Mouse (Mus musculus): ENCODE data around the gene Cyth1.

Gene Cyth1

DNA sequence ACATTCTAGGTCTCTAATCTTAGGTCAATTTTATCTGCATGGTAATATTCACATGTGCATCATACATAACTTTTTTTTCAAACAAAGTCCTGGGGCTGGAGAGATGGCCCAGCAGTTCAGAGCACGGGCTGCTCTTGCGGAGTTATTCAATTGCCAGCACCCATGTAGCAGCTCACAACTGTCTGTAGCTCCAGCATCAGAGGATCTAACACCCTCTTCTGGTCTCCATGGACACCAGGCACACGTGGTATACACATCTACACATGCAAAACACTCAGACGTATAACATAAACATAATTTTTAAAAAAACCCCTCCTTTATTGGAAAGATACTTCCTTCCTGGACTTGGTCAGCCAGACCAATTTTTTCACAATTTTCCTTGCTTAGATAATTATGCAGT is 89.6 kb downstream of the Cyth1 start:
- no peak for DNase-seq (ENCODE audit: low read depth, low spot score)

DNA sequence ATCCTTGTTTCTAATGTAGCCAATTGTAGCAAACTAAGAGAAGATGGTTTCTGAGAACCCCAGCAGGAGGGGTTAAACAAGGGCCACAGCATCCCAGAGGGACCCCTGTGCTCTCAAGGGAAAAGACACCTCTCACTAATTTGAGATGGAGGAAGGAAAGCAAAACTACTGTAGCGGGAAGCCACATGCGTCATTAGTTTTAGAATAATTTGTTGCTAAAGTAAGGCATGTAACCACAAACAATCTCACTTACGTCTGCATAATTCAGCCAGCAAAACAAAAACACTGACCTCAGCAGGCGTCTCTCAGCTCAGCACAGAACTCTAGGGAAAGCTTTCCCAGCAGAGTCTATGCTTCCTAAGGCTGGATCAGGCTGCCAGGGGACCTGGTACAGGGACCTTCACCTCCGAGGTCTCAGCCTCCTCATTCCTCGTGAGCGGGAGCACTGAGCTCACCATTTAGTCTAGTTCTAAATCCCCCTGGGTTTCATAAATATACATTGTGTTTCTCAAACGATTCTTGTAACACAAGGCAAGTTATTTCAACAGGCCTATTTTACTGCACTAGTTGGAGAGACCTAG is 91.8 kb downstream of the Cyth1 start:
- DNase-seq (ENCODE audit: low read depth, low spot score) = no peak

DNA sequence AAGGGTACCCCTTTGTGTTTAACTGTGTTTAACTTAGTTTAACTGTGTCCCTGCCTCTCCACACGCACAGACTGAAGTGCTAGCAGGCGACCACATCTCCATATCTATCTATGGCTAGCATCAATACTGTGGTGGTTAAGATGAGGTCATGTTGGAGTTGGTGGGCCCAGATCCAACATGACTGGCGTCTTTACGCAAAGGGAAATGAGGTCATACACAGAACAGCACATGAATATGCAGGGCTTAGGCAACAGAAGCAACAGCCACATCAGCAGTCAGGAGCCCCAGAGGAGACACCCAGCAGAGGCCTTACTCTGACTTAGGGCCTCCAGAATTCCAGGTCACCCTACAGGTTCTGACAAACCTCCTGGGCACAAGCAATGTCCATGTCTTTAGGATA is 95.4 kb downstream of the Cyth1 start:
- DNase-seq (ENCODE audit: low read depth, low spot score) = peak; percentile 38

DNA sequence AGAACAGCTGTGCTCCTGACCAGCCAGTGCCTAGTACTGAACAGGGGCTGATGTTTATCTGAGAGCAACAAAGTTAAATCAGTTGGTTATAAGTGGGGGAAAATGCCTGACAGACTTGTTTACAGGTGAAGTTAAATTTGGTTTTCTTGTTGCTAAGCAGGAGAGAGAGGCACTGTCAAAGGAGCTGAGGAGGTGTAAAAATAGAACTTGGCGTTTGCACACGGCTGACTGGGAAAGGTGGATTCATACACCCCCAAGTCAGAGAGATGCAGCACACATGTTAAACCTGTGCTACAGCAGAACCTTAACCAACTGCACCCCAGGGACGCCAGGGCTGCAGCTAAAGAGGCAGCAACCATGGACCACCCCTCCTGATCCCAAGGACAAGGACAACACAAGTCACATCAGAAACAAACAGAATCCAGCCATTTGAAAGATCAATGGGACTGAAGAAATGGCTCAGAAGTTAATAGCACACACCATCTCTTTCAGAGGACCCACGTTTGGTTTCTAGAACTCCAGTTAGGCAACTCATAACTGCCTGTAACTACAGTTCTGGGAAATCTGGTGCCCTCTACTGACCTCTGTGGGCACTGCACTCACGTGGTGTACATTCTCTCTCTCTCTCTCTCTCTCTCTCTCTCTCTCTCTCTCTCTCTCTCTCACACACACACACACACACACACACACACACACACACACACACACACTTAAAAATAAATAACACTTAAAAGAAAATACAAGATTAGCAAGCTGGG is 96.8 kb downstream of the Cyth1 start:
- peak; percentile 36 for DNase-seq (ENCODE audit: low read depth, low spot score)

DNA sequence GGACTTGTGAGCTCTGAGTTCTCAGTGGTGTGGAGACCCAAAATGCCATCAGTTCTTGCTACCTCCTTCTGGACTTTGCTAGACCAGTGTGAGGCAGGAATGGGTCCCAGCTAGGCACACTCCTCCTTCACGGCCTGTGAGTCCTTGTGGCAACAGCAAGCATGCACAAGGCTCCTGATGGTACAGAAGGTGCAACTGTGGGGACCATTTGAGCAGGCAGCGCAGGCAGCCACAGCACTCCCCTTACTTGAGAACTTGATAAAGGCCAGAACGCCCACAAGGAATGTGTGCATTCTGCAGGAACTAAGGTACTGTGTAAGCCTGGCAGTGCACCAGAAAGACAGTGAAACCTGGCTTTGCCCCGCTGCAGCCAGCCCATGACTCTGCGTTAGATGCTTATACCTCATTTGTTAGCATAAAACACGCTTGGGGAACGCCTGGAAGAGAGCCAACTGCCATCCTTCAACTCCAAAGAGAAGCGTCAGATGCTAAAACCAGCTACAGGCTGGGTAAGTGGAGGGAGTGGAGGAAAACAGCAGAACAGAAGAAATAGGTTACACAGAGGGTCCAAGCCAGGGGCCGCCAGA is 98.2 kb downstream of the Cyth1 start:
- no peak for DNase-seq (ENCODE audit: low read depth, low spot score)

DNA sequence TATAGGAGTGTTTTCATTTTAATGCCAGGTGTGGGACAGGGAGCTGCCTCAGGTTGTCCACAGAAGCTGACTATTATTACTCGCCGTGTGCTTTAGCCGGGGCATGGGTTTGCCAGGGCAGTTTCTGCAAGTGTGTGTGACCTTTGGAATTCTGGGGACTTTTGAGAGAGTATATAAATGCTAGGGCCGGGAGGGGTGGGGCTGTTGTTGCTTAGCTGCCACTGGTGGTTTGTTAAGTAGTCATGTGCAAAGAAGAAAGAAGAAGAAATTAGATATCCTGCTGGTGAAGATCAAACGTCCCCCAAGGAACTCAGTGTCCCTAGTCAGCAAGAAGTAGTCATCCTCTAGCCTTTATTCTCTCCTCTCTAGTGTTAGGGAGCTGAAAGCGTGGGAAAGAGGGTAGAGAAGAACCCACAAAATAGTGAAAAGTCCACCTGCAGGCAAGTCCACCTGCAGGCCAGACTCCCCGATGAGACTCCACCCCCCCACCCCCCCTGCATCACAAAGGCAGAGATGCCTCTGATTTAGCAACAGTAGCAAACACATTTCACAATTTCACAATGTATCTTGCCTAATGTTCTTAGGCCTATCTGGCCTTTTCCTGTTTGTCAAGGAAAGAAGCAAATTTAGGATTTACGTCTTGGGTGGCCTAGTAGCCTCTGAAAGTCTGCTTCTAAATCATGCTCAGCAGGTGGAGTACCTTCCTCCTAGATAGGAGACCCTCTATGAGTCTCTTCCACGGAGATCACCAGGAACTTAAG is 100.3 kb downstream of the Cyth1 start:
- DNase-seq (ENCODE audit: low read depth, low spot score) = peak; percentile 58

DNA sequence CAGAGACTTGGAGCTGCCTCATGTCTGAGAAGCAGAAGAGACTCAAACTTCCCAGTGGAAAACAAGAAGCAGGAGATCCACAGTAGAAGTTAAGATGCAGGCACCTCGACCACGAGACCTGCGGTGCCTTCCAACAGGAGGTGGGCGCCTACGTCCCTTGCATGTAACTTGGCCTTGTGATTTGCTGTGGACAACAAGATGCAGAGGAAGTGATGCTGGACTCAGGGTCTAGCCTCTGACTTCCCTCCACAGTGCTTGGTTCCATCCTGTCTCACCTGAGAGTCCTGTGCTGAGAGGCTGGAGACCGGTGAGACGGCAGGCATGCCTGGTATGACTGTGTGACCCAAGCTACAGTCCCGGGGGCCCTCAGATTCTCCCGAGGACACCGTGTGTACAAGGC is 101.9 kb downstream of the Cyth1 start:
- peak; percentile 64 for DNase-seq (ENCODE audit: low read depth, low spot score)

DNA sequence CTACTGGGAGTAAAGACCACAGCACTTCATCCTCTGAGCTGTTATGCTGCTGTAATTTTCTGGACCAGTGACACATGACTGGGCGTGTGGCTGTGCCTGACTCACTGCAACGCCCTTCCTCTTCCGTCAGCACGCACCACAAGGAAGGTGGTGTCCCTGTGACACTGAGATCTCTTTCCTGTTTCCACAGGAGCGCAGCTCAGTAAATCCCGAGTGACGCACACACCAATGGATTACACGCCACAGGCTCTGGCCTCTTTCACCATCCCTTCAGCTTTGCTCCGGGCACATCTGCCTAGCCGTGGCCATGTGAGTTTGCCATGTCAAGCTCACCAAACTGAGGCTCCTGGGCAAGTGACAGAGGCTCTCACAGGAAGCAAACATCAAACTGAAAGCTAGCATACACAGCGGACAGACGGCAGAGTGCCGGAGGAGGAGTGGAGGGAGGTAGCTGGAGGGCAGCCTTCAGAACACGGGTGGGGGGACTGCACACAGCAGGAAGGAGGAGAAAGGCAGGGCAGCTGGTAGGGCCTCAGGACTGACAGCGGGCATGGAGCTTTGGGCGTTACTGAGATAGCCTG is 102.5 kb downstream of the Cyth1 start:
- DNase-seq (ENCODE audit: low read depth, low spot score) = peak; percentile 95

DNA sequence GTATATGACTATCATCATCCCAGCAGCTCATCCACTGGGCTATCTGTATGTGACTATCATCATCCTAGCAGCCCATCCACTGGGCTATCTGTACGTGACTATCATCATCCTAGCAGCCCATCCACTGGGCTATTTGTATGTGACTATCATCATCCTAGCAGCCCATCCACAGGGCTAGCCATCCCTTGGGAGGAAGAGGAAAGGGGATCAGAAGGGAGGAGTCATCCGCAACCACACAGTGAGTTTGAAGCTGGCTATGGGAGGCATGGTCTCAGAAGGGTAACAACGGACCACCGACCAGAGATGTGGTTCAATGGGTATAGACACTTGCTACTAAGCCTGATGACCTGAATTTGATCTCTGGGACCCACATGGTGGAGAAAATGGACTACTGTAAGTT is 103.3 kb downstream of the Cyth1 start:
- no peak for DNase-seq (ENCODE audit: low read depth, low spot score)

DNA sequence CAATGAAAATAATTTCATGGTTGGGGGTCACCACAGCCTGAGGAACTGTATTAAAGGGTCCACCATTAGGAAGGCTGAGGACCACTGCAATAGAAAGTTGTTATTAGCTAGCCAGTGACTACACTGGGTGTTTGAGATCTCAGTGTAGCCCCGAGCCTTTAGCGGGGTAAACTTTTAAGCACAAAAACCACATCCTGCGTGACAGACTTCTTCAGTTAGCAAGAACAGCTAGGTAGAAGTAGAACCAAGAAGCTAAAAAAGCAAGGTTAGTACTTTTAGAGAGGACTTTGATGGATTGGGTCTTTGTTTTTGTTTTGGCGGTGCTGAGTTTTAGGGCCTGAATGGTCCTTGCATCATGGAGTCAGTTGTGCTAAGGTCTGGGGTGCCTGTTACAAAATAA is 104.7 kb downstream of the Cyth1 start:
- peak; percentile 80 for DNase-seq (ENCODE audit: low read depth, low spot score)

DNA sequence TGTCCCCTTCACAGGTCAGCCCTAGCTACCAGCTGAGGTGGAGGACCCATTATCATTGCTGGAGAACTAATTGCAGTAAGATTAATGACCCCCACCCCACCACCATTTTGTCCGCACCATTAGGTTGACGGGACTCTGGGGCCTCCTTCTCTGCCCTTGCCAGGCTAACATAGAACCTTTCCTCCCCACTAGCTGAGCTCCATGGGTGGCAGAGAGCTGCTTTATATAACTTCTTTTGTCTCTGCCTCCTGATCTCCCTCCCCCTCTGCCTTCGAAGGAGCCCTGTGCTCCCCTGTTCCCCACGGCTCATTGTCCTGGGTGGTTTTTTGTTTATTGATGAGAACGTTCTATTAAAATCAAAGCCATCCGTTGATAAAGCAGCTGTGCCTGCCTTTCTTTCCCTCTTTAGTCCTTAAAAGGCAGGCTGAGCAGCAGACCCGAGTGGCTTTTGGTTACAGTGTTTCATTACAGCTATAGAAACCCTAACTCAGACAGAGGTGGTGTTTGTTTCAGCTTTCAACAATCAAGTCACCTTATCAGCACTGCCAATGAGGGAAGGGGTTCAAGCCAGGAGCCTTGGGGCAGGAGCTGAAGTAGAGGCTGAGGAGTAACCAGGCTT is 105.7 kb downstream of the Cyth1 start:
- DNase-seq (ENCODE audit: low read depth, low spot score) = no peak

DNA sequence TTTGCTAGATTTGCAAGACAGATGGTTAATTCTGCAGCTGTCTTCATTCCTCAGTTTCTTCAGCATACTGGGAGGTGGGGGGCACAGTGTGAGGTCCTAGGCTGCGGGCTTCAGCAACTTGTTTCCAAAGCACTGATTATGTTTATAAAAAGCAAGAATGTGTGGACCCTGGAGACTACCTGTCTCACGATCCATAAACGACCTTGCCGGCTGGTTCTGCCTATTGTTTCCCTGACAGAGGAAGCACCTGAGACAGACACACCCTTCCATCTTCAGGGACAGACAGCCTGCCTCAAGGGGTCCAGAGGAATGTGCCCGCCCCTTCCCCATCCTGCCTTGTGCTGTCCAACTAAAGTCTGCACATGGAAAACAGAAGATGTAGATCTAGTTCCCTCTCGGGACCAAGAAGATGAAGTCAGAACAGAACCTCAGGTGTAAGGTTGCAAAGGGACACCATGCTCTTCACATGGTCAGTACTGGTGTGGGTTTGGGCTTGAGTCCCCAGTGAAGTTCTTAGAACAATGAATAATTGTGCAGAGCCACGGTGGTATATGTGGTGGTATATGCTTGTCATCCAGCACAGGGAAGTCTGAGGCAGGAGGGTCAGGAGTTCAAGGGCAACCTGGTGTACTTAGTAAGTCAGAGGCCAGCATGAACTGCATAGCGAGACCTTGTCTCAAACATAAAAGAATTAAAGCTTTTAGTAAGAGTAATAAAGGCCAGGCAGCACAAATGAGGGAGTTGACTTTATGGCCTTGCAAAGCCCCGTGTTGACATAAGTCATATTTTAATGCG is 107.4 kb downstream of the Cyth1 start:
- no peak for DNase-seq (ENCODE audit: low read depth, low spot score)

DNA sequence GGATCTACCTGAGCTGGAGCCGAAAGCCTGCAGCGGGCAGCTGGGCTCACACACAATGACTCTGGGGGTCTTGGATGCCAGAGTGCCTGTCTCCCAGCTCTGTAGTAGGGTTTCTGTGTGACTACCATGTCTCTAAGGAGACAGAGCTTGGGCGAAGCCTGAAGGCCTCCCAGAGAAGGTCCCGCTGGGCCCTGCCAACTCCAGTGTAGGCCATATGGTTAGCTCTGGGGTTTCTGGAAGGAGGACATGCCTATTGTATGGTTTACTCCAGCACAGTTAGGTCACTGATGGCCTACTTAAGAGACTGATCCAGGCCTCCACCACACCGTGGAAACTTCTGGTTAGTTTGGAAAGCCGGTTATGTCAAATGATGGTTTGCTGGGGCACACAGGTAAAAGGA is 110.0 kb downstream of the Cyth1 start:
- no peak for DNase-seq (ENCODE audit: low read depth, low spot score)

DNA sequence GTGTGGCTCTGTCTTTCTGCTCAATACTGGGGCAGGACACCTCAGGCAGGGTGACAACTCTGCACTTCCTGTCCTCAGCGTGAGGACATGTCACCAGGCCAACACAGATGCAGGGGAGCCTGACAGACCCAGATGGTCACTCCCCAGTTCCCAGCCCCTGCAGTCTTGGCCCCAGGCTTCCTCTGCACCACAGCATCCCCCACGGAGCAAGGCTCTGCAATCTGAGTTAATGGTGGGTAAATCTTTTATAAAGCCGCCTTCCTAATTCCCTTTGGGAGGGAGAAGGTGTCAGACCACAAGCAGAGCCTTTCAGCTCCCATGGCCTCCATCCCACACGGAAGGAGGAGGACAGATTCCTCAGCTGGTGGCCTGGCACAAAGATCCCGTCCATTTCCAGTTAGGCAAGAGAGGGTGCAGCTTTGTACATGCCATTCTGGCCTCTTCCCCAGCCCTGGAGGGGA is 112.2 kb downstream of the Cyth1 start:
- no peak for DNase-seq (ENCODE audit: low read depth, low spot score)

DNA sequence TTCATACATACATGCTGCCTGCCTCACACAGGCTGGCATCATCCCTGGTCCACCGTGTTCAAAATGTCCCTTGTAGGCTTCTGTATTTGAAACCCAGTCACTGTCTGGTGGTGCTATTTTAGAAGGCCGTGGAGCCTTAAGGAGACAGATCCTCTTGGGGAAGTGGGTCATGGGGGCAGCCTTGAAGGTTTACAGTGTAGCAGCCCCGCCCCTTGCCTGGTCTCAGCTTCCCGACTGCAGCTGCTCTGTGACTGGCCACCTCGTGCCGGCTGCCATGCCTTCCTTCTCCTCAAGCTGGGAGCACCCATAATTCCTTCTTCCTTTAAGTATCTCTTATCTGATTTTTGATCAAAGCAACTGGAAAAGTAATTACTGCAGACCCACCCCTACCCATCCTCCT is 113.1 kb downstream of the Cyth1 start:
- no peak for DNase-seq (ENCODE audit: low read depth, low spot score)

DNA sequence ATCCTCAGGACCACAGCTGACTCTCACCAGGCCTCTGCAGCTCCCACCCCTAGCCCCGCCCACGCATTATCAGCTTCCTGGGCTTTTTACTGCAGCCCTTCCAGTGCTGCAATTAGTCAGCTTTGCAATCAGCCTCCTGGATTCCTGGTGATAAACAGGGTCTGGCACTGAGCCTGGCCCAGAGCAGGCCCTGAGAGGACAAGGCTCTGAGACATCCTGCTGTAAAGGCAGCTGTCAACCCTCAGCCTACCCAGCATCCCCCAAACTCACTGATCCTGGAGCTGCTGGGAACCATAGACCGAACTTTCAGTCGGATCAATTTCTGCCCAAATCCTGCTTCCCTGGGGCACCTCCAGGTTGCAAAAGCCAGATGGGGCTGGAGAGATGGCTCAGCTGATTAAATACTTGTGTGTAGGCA is 114.6 kb downstream of the Cyth1 start:
- DNase-seq (ENCODE audit: low read depth, low spot score) = no peak

DNA sequence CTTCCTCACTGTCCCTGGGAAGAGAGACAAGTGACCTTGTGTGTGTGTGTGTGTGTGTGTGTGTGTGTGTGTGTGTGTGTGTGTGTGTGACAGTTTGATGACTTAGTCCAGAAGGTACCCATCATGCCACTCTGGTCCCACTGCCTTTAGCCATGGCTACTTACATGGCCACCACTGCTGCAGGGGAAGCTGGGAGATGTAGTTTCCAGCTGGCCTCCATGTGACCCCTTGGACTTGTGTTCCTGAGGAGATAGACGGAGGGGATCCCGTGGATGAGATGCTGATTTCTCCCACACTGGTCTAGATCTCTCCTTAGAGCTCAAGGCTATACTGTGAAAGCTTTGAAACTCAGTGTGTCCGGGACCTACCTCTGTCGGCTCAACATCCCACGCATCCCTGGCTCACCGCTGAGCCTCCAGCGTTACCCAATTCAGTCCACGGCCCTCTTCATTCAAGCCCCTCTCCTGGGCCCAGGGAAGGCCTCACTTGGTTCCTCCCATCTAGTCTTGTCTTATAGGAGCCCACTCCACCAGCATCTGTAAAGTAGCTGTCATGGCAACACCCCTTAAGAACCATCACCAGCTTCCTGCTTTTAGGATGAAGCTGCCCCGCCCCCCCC is 115.2 kb downstream of the Cyth1 start:
- no peak for DNase-seq (ENCODE audit: low read depth, low spot score)

DNA sequence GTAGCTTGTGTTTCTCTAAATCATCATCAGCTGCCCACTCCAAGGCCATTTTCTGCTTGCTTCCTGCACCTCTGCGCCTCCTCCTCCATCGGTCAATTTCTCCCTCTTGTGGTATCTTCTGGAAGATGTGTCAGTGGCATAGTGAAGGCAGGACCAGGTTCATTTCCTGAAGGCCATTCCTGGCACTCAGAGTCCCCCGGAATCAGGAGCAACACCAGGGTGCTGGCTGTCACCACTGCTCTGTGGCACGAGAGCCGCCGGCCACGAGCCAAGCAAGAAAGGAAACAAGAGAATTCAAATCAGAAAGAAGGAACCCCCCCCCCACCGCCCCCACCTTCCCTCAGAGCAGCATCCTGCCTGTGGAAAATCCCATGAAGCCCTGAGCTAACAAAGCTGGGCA is 116.3 kb downstream of the Cyth1 start:
- no peak for DNase-seq (ENCODE audit: low read depth, low spot score)

DNA sequence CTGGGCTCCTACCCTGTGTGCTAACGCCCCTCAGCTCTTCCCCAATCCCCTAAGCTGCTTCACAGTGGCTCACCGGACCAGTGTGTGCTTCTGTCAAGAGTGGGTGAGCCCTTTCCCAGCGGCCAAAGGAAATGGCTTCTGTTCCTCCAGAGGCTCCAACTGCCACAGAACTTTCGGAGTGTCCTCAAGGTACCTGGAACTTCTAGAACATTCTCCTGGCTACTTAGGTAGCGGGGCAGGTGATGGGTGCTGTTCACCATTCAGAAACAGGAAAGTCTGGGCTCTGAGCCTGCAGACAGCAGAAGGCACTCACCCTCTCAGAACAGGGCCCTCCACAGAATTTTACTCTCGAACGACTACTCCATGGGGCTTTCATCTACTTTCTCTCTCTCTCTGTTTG is 117.9 kb downstream of the Cyth1 start, which contains the start of gene Dnah17:
Gene Dnah17, minus strand, starts transcription at position 101 of the 400 bp plus-strand sequence.
- no peak for DNase-seq (ENCODE audit: low read depth, low spot score)

DNA sequence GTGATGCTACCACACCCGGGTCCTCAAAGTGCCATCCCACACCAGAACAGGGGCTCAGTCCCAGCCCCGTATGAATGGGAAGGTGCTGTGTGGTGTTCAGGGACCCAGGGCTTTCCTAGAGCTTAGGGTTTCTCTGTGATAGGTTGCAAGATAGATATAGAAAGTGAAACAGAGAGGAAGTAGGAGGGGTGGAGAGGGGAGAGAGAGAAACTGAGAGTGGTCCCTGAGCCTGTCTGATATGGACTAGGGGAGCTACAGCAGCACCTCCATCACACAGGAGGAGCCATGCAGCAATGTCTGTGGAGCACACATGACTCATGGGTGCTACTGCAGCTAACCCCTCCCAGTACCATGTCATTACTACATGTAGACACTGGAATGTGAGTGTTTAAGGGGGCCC is 118.6 kb downstream of the Cyth1 start:
- peak; percentile 59 for DNase-seq (ENCODE audit: low read depth, low spot score)
